In genomic region chr1:155222101-155222669, GRCm38 (mm10) we compare ENCODE assay signal across 10 mouse cellular contexts. TPM values are rescaled to one million over a fixed set of nuclear protein-coding genes. Genes with fewer than 3 reads are reported as not detected.
DNase-seq lines count a peak whose midpoint lies in the region; ATAC-seq lines count a peak whose summit lies in the region.
"Had no signal": no experiment of that assay in that cellular context is flagged by ENCODE, and none has a peak within 500 bp of the region (broad histone marks: within the 10 kb centered on the region; RNA-seq: fewer than 3 reads in every experiment).

No protein-coding gene starts in this region.

- WGBS in heart, embryonic 14.5 days: 48% methylated on average over 11 of the region's 11 CpGs
- 77% methylated on average over 11 of the region's 11 CpGs for WGBS in hindbrain, embryonic 11.5 days

- ATAC-seq in heart, embryonic 14.5 days (ENCODE audit: insufficient number of reproducible peaks, insufficient read depth, low FRiP score, low read depth): no peak
- ATAC-seq in hindbrain, embryonic 11.5 days (ENCODE audit: low FRiP score): no peak
- ATAC-seq in erythroid progenitor cell, adult 5-6 weeks (replicated peaks; ENCODE audit: low FRiP score, poor library complexity, severe bottlenecking): no peak

- peak overlapping the region; percentile 10 to 51; a peak in 3 of 4 replicates for H3K27ac ChIP-seq in heart, embryonic 14.5 days (replicated peaks in 1 of 2; ENCODE audit: control insufficient read depth in 1 of 2, insufficient read depth in 1 of 2, low read depth in 2 of 2, low read length in 2 of 2)
- 0 out of 2 replicates have a peak overlapping the region, but pooled peaks have one; percentile 12 for H3K27ac ChIP-seq in hindbrain, embryonic 11.5 days (ENCODE audit: low read depth, low read length)

- no peak overlapping the region for H3K4me3 ChIP-seq in heart, embryonic 14.5 days (ENCODE audit: control insufficient read depth in 1 of 2, insufficient read depth in 1 of 2, low read depth in 1 of 2, low read length in 2 of 2)
- no peak overlapping the region for H3K4me3 ChIP-seq in hindbrain, embryonic 11.5 days (ENCODE audit: low read depth, low read length)

- no peak for DNase-seq in heart, adult 8-10 months (ENCODE audit: low spot score)
- peak; percentile 57 for DNase-seq in MN1 (ENCODE audit: low spot score)
- peak; percentile 55 to 56 for DNase-seq in cerebellum, postnatal 36 days
- DNase-seq in hindbrain, embryonic 11.5 days (ENCODE audit: low spot score): no peak
- no peak for DNase-seq in right cerebral cortex, adult 18-20 months
- DNase-seq in adrenal gland, postnatal 14 days: no peak
- DNase-seq: adrenal gland, adult 2 months; layer of hippocampus, adult 9-11 months had no signal

- no peaks in the 10 kb centered on the region for H3K9me3 ChIP-seq in heart, embryonic 14.5 days (ENCODE audit: control insufficient read depth, low read length)
- H3K9me3 ChIP-seq in hindbrain, embryonic 11.5 days (ENCODE audit: control insufficient read depth, low read length): no peaks in the 10 kb centered on the region

- no peaks in the 10 kb centered on the region for H3K27me3 ChIP-seq in heart, embryonic 14.5 days (ENCODE audit: control insufficient read depth, insufficient read depth, low read length)
- H3K27me3 ChIP-seq in hindbrain, embryonic 11.5 days (ENCODE audit: control insufficient read depth, insufficient read depth, low read length): no peaks in the 10 kb centered on the region

- H3K4me1 ChIP-seq in heart, embryonic 14.5 days (ENCODE audit: control insufficient read depth in 2 of 2, insufficient read depth in 2 of 2, low read length in 2 of 2): peaks cover 14 to 24% of the 10 kb centered on the region in 2 experiments; a peak in 3 of 4 replicates
- peaks cover 2% of the 10 kb centered on the region for H3K4me1 ChIP-seq in hindbrain, embryonic 11.5 days (replicated peaks; ENCODE audit: control insufficient read depth, insufficient read depth, low read length)

- H3K4me2 ChIP-seq in heart, embryonic 14.5 days (ENCODE audit: low read length): no peak overlapping the region
- no peak overlapping the region for H3K4me2 ChIP-seq in hindbrain, embryonic 11.5 days (replicated peaks; ENCODE audit: low read depth, low read length)

- peak overlapping the region; percentile 46 for H3K9ac ChIP-seq in heart, embryonic 14.5 days (ENCODE audit: low read length)
- H3K9ac ChIP-seq in hindbrain, embryonic 11.5 days (ENCODE audit: low read depth, low read length): no peak overlapping the region

- H3K36me3 ChIP-seq in heart, embryonic 14.5 days (ENCODE audit: control insufficient read depth, insufficient read depth, low read length): peaks cover 87% of the 10 kb centered on the region
- no peaks in the 10 kb centered on the region for H3K36me3 ChIP-seq in hindbrain, embryonic 11.5 days (ENCODE audit: control insufficient read depth, insufficient read depth, low read length)

RNA-seq across cellular contexts. Expression of gene BC034090, which starts 22.1 kb away (rescaled TPM):
- polyA plus RNA-seq in heart, embryonic 14.5 days (2014; fragmentation: Nextera tagmentation; extraction: Ambion mirVana): 6.9 and 7.2 TPM in 2 replicates
- 10 to 100 TPM; 33.0 to 42.1 (median 39.3) TPM for total RNA-seq in heart, adult 8-10 months (2022)
- 1.7 and 2.5 TPM in 2 replicates for polyA plus RNA-seq in hindbrain, embryonic 11.5 days (2014; fragmentation: Nextera tagmentation; extraction: Ambion mirVana)
- not detected in 2 replicates for total RNA-seq in erythroid progenitor cell, adult 5-6 weeks (2015; ENCODE audit: low replicate concordance)
- not detected in 2 replicates for total RNA-seq in erythroid progenitor cell, adult 5-6 weeks (2017; ENCODE audit: low replicate concordance)
- 26.9 and 32.3 TPM in 2 replicates for total RNA-seq in adrenal gland, postnatal 14 days (2021)

Comparison
In these comparisons a context has a peak if more than half of its experiments do, and no peak if none do; other contexts are left out.
1. DNase-seq: peak in MN1 (single experiment) and cerebellum, postnatal 36 days (2 of 2); none in heart, adult 8-10 months (single experiment), hindbrain, embryonic 11.5 days (single experiment), right cerebral cortex, adult 18-20 months (single experiment) and adrenal gland, postnatal 14 days (single experiment).
2. RNA of gene BC034090, which starts 22.1 kb away (total RNA-seq): 33.0 to 42.1 TPM in heart, adult 8-10 months and 26.9 to 32.3 TPM in adrenal gland, postnatal 14 days; not detected in erythroid progenitor cell, adult 5-6 weeks; every median in the first group is over 10 times any median in the second.